Mouse (Mus musculus) forebrain, postnatal 0 days (tissue): Measurements from ENCODE around the gene Prim2. TPM values are rescaled to one million over a fixed set of nuclear protein-coding genes. Genes with fewer than 3 reads are reported as not detected.
A peak's percentile ranks its signal among the peaks of the same experiment; 100 is the strongest.

Source experiments
- ATAC-seq: fragments of 200-750 bp; cut with Nextera tagmentation; 2 replicates; pipeline ENCODE4 v1.8.0; 2017; ENCODE audit warnings: mild to moderate bottlenecking, moderate library complexity
- DNase-seq: peaks from one replicate; pipeline ENCODE4 v3.0.0-alpha.2; 2015
- H3K27ac ChIP-seq: fragments of 300-500 bp; sonication (generic); 2 replicates; pipeline ENCODE4 v1.5.1; 2014; ENCODE audit warnings: low read depth, mild to moderate bottlenecking, antibody characterized with exemption, low read length, moderate library complexity, mixed read lengths
- H3K27me3 ChIP-seq: fragments of 300-500 bp; sonication (generic); 2 replicates; pipeline ENCODE4 v1.6.1; 2014; ENCODE audit warnings: mild to moderate bottlenecking, low read length, mixed read lengths; ENCODE audit not compliant: insufficient read depth
- H3K36me3 ChIP-seq: fragments of 300-500 bp; sonication (generic); 2 replicates; pipeline ENCODE4 v1.6.1; 2014; ENCODE audit warnings: mild to moderate bottlenecking, moderate library complexity; ENCODE audit not compliant: insufficient read depth
- H3K4me1 ChIP-seq: fragments of 300-500 bp; sonication (generic); 2 replicates; pipeline ENCODE4 v1.6.1; 2014; ENCODE audit warnings: antibody characterized with exemption; ENCODE audit not compliant: insufficient read depth
- H3K4me2 ChIP-seq: fragments of 300-500 bp; sonication (generic); 2 replicates; pipeline ENCODE4 v1.6.1; 2014; ENCODE audit warnings: low read depth, mild to moderate bottlenecking, moderate library complexity
- H3K4me3 ChIP-seq: fragments of 300-500 bp; sonication (generic); 2 replicates; pipeline ENCODE4 v1.5.1; 2014; ENCODE audit warnings: low read depth, low read length, mixed read lengths
- H3K9ac ChIP-seq: fragments of 300-500 bp; sonication (generic); 2 replicates; pipeline ENCODE4 v1.6.1; 2014; ENCODE audit warnings: mild to moderate bottlenecking
- H3K9me3 ChIP-seq: fragments of 300-500 bp; sonication (generic); 2 replicates; pipeline ENCODE4 v1.6.1; 2016; ENCODE audit warnings: low read length
- CTCF ChIP-seq: sonication (generic); IDR thresholded peaks from 2 replicates; pipeline ENCODE4 v1.5.1; 2016; ENCODE audit warnings: antibody characterized with exemption, control low read depth, low read depth
- WGBS: fragments of 180-500 bp; shearing (Covaris S2); extraction: QIAGEN DNeasy Blood & Tissue Kit; methylation state at CpG from one replicate; pipeline ENCODE4 v1.1.7; 2014; 5-methylcytosine and 5-hydroxymethylcytosine counted together
- polyA plus RNA-seq: library from polyadenylated mRNA; unstranded; fragments of >200 nt; fragmentation: Nextera tagmentation; extraction: Ambion mirVana; gene quantifications from 2 replicates; pipeline ENCODE4 v1.2.1, GENCODE M21; 2015
- total RNA-seq: library from RNA; depleted of rRNA; stranded (reverse); fragments of >200 nt; gene quantifications from 2 replicates; pipeline ENCODE4 v1.2.3, GENCODE M21; 2014

The Prim2 gene
- total and polyA plus RNA-seq, 2 experiments from 2014 or later, result 18.3 to 26.9 TPM

GRCm38 (mm10) chr1:33612100-33612499 is 57.5 kb downstream of the Prim2 start:
- DNase-seq, result no peak
- WGBS, result 93% methylated on average over 1 of the region's 1 CpGs

GRCm38 (mm10) chr1:33610026-33610721 is 59.4 kb downstream of the Prim2 start:
- WGBS, result 23% methylated on average over 14 of the region's 14 CpGs
- DNase-seq (peak; percentile 47), ATAC-seq (peak; percentile 84)
- Histone ChIP-seq H3K36me3 (no peaks in the 10 kb centered on the region), H3K9me3 (no peaks in the 10 kb centered on the region), H3K4me3 (no peak overlapping the region), H3K27ac (peak overlapping the region; percentile 42), H3K4me1 (0 out of 2 replicates have a peak, but pooled peaks cover 5% of the 10 kb centered on the region), H3K27me3 (no peaks in the 10 kb centered on the region), H3K9ac (peak overlapping the region; percentile 10; the same call in 1 of the 2 replicates), H3K4me2 (peak overlapping the region; percentile 4; the same call in 1 of the 2 replicates)
- no peak for TF ChIP-seq CTCF

More at GRCm38 (mm10) chr1:33612100-33612499, 57.5 kb downstream of the Prim2 start:
- ATAC-seq, result no peak
- Histone ChIP-seq H3K4me3 (no peak overlapping the region), H3K36me3 (no peaks in the 10 kb centered on the region), H3K27ac (no peak overlapping the region), H3K9me3 (no peaks in the 10 kb centered on the region), H3K4me2 (no peak overlapping the region), H3K27me3 (no peaks in the 10 kb centered on the region), H3K4me1 (0 out of 2 replicates have a peak, but pooled peaks cover 5% of the 10 kb centered on the region), H3K9ac (no peak overlapping the region)
- TF ChIP-seq CTCF, result no peak

- ATAC-seq, result no peak
- H3K27ac ChIP-seq, result no peak overlapping the region
- H3K36me3 ChIP-seq, result no peaks in the 10 kb centered on the region
- H3K4me1 ChIP-seq, result 0 out of 2 replicates have a peak, but pooled peaks cover 5% of the 10 kb centered on the region
- no peak overlapping the region for H3K9ac ChIP-seq
- DNase-seq, result no peak
- no peak overlapping the region for H3K4me3 ChIP-seq
- no peak for TF ChIP-seq CTCF
- no peaks in the 10 kb centered on the region for H3K27me3 ChIP-seq
- H3K9me3 ChIP-seq, result no peaks in the 10 kb centered on the region
- WGBS, result 36% methylated on average over 2 of the region's 2 CpGs
- H3K4me2 ChIP-seq, result no peak overlapping the region
Observed at GRCm38 (mm10) chr1:33608133-33608532, 61.5 kb downstream of the Prim2 start.

- no peak overlapping the region for H3K9ac ChIP-seq
- no peak for ATAC-seq
- no peak overlapping the region for H3K4me2 ChIP-seq
- no peaks in the 10 kb centered on the region for H3K36me3 ChIP-seq
- no peak overlapping the region for H3K27ac ChIP-seq
- no peaks in the 10 kb centered on the region for H3K4me1 ChIP-seq
- no peak overlapping the region for H3K4me3 ChIP-seq
- H3K27me3 ChIP-seq, result no peaks in the 10 kb centered on the region
- DNase-seq, result no peak
- no peak for TF ChIP-seq CTCF
- 83% methylated on average over 5 of the region's 5 CpGs for WGBS
- no peaks in the 10 kb centered on the region for H3K9me3 ChIP-seq
Observed at GRCm38 (mm10) chr1:33604087-33604699, 65.4 kb downstream of the Prim2 start.

- Histone ChIP-seq H3K4me1 (no peaks in the 10 kb centered on the region), H3K27ac (no peak overlapping the region), H3K36me3 (no peaks in the 10 kb centered on the region), H3K4me2 (no peak overlapping the region), H3K9ac (no peak overlapping the region), H3K9me3 (0 out of 2 replicates have a peak, but pooled peaks cover 5% of the 10 kb centered on the region), H3K27me3 (no peaks in the 10 kb centered on the region), H3K4me3 (no peak overlapping the region)
- no peak for TF ChIP-seq CTCF
- DNase-seq (no peak), ATAC-seq (no peak)
- 59% methylated on average over 3 of the region's 3 CpGs for WGBS
Observed at GRCm38 (mm10) chr1:33599698-33600097, 69.9 kb downstream of the Prim2 start.

- Histone ChIP-seq H3K9ac (no peak overlapping the region), H3K4me3 (no peak overlapping the region), H3K27me3 (no peaks in the 10 kb centered on the region), H3K27ac (no peak overlapping the region), H3K4me2 (no peak overlapping the region), H3K9me3 (0 out of 2 replicates have a peak, but pooled peaks cover 5% of the 10 kb centered on the region), H3K4me1 (no peaks in the 10 kb centered on the region), H3K36me3 (no peaks in the 10 kb centered on the region)
- no peak for ATAC-seq
- WGBS, result 23% methylated on average over 5 of the region's 5 CpGs
- TF ChIP-seq CTCF, result no peak
- peak; percentile 19 for DNase-seq
Observed at GRCm38 (mm10) chr1:33599019-33599667, 70.5 kb downstream of the Prim2 start.

GRCm38 (mm10) chr1:33597043-33597442 is 72.6 kb downstream of the Prim2 start:
- Histone ChIP-seq H3K36me3 (no peaks in the 10 kb centered on the region), H3K4me1 (no peaks in the 10 kb centered on the region), H3K27me3 (no peaks in the 10 kb centered on the region), H3K9me3 (0 out of 2 replicates have a peak, but pooled peaks cover 5% of the 10 kb centered on the region), H3K9ac (no peak overlapping the region), H3K27ac (no peak overlapping the region), H3K4me3 (no peak overlapping the region), H3K4me2 (no peak overlapping the region)
- ATAC-seq, result no peak
- 91% methylated on average over 1 of the region's 1 CpGs for WGBS
- TF ChIP-seq CTCF, result no peak
- no peak for DNase-seq
